Mouse (Mus musculus): Measurements from ENCODE around the gene Emilin2. TPM values are rescaled to one million over a fixed set of nuclear protein-coding genes. Genes with fewer than 3 reads are reported as not detected.
A peak's percentile ranks its signal among the peaks of the same experiment; 100 is the strongest.
"Not testable (repeated sequence)": the region's sequence is repeated elsewhere in the genome, so short reads cannot be mapped to it uniquely, and the experiment has no call there.

Gene Emilin2
- polyA plus RNA-seq (2015; fragmentation: Nextera tagmentation; extraction: Ambion mirVana), result 0.92 and 1.1 TPM in 2 replicates

DNA sequence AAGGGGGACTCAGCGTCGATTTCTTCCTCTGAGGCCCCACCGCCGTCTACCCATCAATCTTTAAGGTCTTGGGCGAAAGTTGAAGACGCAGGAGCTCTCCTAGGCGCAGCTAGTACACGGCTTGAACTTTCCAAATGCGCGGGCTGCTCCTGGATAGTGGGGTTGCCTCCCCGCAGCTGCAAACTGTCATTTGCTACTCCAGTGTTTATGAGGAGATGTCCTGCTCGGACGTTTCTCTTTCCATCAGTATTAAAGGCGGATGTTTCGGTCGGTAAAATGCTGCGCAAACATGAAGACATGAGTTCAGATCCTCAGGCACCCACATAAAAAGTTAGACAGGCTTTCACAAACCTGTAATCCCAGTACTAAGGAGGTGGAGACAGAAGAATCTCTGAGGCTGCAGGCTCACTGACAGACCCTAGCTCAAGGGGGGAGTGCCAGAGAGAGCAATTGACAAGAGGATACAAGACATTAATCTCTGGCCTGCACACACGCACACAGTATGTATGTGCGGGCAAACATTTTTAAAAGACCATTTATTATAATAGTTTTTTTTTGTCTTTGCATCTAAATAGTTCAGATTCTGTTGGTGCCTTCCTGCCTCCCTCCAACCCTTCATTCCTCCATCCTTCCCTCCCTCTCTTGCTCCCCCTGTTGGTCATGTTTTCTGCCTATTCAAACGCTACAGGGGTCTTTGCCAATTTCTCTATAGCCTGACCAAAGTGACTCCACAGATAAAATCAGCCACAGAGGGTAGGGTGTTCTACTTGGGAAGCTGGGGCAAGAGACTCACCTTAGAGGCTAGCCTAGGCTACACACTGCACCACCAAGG is at the start of gene Emilin2:
Gene Emilin2 (minus strand): TSS at position 639 of the 832 bp plus-strand sequence.
- Histone ChIP-seq H3K9me3 (no peaks in the 10 kb centered on the region), H3K36me3 (no peaks in the 10 kb centered on the region), H3K27ac (replicated peaks) (no peak within 1 kb of the TSS), H3K4me2 (replicated peaks) (peak within 1 kb of the TSS; percentile 100), H3K9ac (replicated peaks) (peak within 1 kb of the TSS; percentile 61), H3K27me3 (peaks cover 29% of the 10 kb centered on the region), H3K4me3 (peak within 1 kb of the TSS; percentile 64), H3K4me1 (peaks cover 24% of the 10 kb centered on the region)
- WGBS, result 11% methylated on average over 20 of the region's 20 CpGs
- peak; percentile 12; the same call in 1 of the 2 replicates for ATAC-seq (replicated peaks)

- H3K27me3 ChIP-seq, result no peaks in the 10 kb centered on the region
- 91% methylated on average over 3 of the region's 3 CpGs for WGBS
- peaks cover 36% of the 10 kb centered on the region for H3K36me3 ChIP-seq
- H3K27ac ChIP-seq (replicated peaks), result no peak overlapping the region
- H3K9me3 ChIP-seq, result no peaks in the 10 kb centered on the region
- no peak for ATAC-seq (replicated peaks)
- no peak overlapping the region for H3K4me3 ChIP-seq
- no peak overlapping the region for H3K4me2 ChIP-seq (replicated peaks)
- no peak overlapping the region for H3K9ac ChIP-seq (replicated peaks)
- H3K4me1 ChIP-seq, result no peaks in the 10 kb centered on the region
Measured at GRCm38 (mm10) chr17:71355526-71355925, 43.7 kb upstream of the Emilin2 start.

GRCm38 (mm10) chr17:71354205-71354604 is 42.4 kb upstream of the Emilin2 start:
- WGBS, result 97% methylated on average over 11 of the region's 11 CpGs
- H3K4me2 ChIP-seq (replicated peaks), result no peak overlapping the region
- H3K27ac ChIP-seq (replicated peaks), result no peak overlapping the region
- H3K9ac ChIP-seq (replicated peaks), result no peak overlapping the region
- no peak for ATAC-seq (replicated peaks)
- no peaks in the 10 kb centered on the region for H3K4me1 ChIP-seq
- H3K9me3 ChIP-seq, result no peaks in the 10 kb centered on the region
- H3K27me3 ChIP-seq, result no peaks in the 10 kb centered on the region
- H3K36me3 ChIP-seq, result peaks cover 29% of the 10 kb centered on the region
- no peak overlapping the region for H3K4me3 ChIP-seq

DNA sequence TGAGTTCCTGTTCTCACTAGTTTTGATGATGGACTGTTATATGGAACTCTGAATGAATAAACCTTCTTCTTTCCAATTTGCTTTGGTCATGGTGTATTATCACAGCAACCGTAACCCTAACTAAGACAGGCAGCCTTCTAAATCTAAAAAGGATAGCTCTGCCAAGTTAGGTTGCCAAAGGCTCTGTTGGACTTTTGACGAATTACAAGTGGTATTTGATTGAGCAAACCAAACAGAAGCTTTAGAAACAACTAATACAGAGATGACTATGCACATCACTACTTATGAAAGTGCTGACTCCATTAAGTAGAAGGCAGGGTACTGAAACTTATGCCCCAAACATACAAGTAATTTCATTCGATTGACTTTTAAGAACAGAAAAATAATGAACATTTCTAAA is 36.4 kb upstream of the Emilin2 start:
- Histone ChIP-seq H3K27ac (replicated peaks) (no peak overlapping the region), H3K4me1 (no peaks in the 10 kb centered on the region), H3K9me3 (no peaks in the 10 kb centered on the region), H3K4me2 (replicated peaks) (no peak overlapping the region), H3K36me3 (peaks cover 51% of the 10 kb centered on the region), H3K4me3 (no peak overlapping the region), H3K27me3 (no peaks in the 10 kb centered on the region), H3K9ac (replicated peaks) (no peak overlapping the region)
- no peak for ATAC-seq (replicated peaks)
- 94% methylated on average over 3 of the region's 3 CpGs for WGBS

DNA sequence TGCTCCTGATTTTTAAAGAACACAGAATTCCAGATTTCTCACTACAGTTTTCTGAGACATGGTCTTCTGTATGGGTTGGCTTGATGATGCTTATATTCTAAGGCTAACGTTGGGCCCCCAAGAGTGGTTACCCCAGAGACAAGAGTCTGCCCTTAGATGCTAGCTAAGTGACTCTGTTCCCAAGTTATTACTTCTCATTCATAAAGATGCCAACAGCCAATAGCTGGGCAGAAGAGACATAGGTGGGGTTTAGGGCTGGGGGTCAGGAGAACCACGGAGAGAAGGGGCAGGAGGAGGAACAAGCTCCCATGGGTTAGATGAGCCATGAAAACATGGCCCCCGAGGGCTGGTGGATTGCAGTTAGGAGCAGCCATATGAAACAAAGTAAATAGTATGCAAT is 30.2 kb upstream of the Emilin2 start:
- Histone ChIP-seq H3K4me3 (no peak overlapping the region), H3K9ac (replicated peaks) (no peak overlapping the region), H3K27me3 (no peaks in the 10 kb centered on the region), H3K27ac (replicated peaks) (no peak overlapping the region), H3K9me3 (no peaks in the 10 kb centered on the region), H3K4me1 (no peaks in the 10 kb centered on the region), H3K36me3 (peaks cover 18% of the 10 kb centered on the region), H3K4me2 (replicated peaks) (no peak overlapping the region)
- no peak for ATAC-seq (replicated peaks)
- 87% methylated on average over 3 of the region's 3 CpGs for WGBS

DNA sequence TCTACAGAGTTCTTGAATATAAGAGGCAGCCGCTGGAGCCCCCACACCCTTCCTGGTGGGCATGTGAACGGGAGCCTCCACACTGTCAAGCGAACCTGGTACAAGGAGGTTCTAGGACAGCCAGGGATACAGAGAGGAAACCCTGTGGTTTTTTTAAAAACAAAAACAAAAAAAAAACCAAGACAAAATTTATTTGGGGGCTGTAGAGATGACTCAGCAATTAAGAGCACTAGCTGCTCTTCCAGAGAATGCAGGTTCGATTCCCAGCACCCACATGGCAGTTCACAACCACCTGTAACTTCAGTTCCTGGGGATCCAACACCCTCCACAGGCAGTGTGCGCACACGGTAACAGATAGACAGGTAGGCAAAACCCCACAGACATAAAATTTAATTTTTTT is 26.8 kb upstream of the Emilin2 start:
- Histone ChIP-seq H3K9me3 (no peaks in the 10 kb centered on the region), H3K4me3 (no peak overlapping the region), H3K4me1 (no peaks in the 10 kb centered on the region), H3K27me3 (no peaks in the 10 kb centered on the region), H3K36me3 (peaks cover 5% of the 10 kb centered on the region; the same call in 1 of the 2 replicates), H3K9ac (replicated peaks) (no peak overlapping the region), H3K4me2 (replicated peaks) (no peak overlapping the region), H3K27ac (replicated peaks) (no peak overlapping the region)
- ATAC-seq (replicated peaks), result no peak
- WGBS, result 95% methylated on average over 6 of the region's 6 CpGs

GRCm38 (mm10) chr17:71337546-71337945 is 25.8 kb upstream of the Emilin2 start:
- no peaks in the 10 kb centered on the region for H3K9me3 ChIP-seq
- H3K36me3 ChIP-seq, result no peaks in the 10 kb centered on the region
- no peak overlapping the region for H3K4me2 ChIP-seq (replicated peaks)
- no peaks in the 10 kb centered on the region for H3K4me1 ChIP-seq
- H3K9ac ChIP-seq (replicated peaks), result no peak overlapping the region
- WGBS, result 93% methylated on average over 9 of the region's 9 CpGs
- H3K27ac ChIP-seq (replicated peaks), result no peak overlapping the region
- H3K27me3 ChIP-seq, result no peaks in the 10 kb centered on the region
- no peak overlapping the region for H3K4me3 ChIP-seq
- no peak for ATAC-seq (replicated peaks)

DNA sequence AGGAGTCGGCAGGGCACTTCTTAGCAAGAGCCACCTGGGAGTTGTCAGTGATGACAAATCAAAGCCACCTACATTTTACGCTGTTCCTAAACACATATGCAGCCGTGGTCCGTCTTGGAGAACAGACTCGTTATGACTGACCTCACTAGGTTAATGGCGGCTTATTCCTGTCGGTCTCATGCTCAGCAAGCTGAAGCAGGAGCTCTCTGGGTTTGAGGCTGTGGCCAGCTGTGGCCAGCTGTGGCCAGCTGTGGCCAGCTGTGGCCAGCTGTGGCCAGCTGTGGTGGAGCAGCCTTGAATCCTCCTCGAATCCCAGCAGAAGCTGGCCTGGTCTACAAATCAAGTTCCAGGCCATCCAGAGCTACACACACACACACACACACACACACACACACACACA is 24.6 kb upstream of the Emilin2 start:
- Histone ChIP-seq H3K9me3 (no peaks in the 10 kb centered on the region), H3K4me1 (no peaks in the 10 kb centered on the region), H3K27ac (replicated peaks) (no peak overlapping the region), H3K9ac (replicated peaks) (no peak overlapping the region), H3K4me3 (no peak overlapping the region), H3K27me3 (no peaks in the 10 kb centered on the region), H3K36me3 (no peaks in the 10 kb centered on the region), H3K4me2 (replicated peaks) (no peak overlapping the region)
- no peak for ATAC-seq (replicated peaks)
- WGBS, result 81% methylated on average over 8 of the region's 8 CpGs

- ATAC-seq (replicated peaks), result no peak
- Histone ChIP-seq H3K4me2 (replicated peaks) (no peak overlapping the region), H3K9ac (replicated peaks) (no peak overlapping the region), H3K4me1 (no peaks in the 10 kb centered on the region), H3K9me3 (no peaks in the 10 kb centered on the region), H3K27me3 (no peaks in the 10 kb centered on the region), H3K27ac (replicated peaks) (no peak overlapping the region), H3K4me3 (no peak overlapping the region), H3K36me3 (no peaks in the 10 kb centered on the region)
- WGBS, result 77% methylated on average over 15 of the region's 15 CpGs
Measured at GRCm38 (mm10) chr17:71332298-71332697, 20.5 kb upstream of the Emilin2 start.

DNA sequence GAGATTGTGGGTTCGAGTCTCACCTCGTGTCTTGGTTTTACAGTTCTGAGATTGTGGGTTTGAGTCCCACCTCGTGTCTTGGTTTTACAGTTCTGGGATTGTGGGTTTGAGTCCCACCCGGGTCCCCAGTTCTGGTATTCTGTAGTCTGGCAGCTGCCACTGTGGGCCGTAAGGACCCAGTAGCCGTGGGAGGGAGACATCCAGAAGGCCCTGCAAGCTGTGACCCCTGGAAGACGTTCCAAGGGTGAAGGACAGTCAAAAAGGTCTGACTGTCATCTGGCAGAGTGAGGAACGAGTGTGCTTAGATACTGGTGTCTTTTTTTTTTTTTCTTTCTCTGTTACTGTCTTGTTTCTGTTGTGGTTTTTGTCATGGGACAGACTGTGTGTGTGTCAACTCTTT is 9.0 kb upstream of the Emilin2 start:
- H3K27ac ChIP-seq (replicated peaks); ATAC-seq (replicated peaks); H3K27me3 ChIP-seq; H3K4me3 ChIP-seq; H3K9me3 ChIP-seq; H3K36me3 ChIP-seq; H3K9ac ChIP-seq (replicated peaks); H3K4me1 ChIP-seq; H3K4me2 ChIP-seq (replicated peaks): not testable (repeated sequence)
- 91% methylated on average over 8 of the region's 8 CpGs for WGBS

DNA sequence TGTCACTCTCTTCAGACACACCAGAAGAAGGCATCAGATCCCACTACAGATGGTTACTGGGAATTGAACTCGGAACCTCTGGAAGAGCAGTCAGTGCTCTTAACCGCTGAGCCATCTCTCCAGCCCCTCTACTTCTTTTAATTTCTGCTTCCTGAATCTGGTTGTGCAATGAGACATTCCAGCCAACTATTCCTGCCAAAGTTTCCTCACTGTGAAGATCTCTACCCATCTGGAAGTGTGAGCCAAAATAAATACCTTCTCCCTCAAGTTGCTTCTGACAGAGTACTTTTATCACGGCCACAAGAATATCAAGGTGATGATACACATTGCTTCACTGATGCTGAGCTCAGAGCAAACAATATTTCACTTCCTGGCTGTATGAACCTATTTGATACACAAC is 7.6 kb upstream of the Emilin2 start:
- Histone ChIP-seq H3K27me3 (no peaks in the 10 kb centered on the region), H3K9ac (replicated peaks) (no peak overlapping the region), H3K4me2 (replicated peaks) (no peak overlapping the region), H3K9me3 (no peaks in the 10 kb centered on the region), H3K27ac (replicated peaks) (no peak overlapping the region), H3K36me3 (no peaks in the 10 kb centered on the region), H3K4me3 (no peak overlapping the region), H3K4me1 (no peaks in the 10 kb centered on the region)
- no peak for ATAC-seq (replicated peaks)
- WGBS, result 87% methylated on average over 3 of the region's 3 CpGs

DNA sequence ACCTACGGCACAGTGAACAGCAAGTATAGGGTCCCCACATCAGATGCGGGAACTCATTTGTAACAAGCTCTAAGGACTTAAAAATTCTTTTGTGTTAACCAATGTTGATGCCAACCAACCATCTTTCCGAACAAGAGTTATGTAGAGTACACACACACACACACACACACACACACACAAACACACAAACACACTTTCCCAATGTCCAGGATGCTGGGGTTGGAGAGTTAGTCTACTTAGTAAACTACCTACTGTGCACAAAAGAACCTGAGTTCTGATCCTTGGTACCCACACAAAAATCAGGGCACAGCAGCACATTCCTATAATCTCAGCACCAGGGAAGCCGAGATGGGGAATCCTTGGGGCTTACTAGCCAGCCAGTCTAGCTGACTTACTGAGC is 5.8 kb upstream of the Emilin2 start:
- no peak overlapping the region for H3K9ac ChIP-seq (replicated peaks)
- no peak overlapping the region for H3K4me3 ChIP-seq
- no peaks in the 10 kb centered on the region for H3K4me1 ChIP-seq
- H3K4me2 ChIP-seq (replicated peaks), result no peak overlapping the region
- H3K27ac ChIP-seq (replicated peaks), result no peak overlapping the region
- no peak for ATAC-seq (replicated peaks)
- 93% methylated on average over 4 of the region's 4 CpGs for WGBS
- H3K9me3 ChIP-seq, result no peaks in the 10 kb centered on the region
- no peaks in the 10 kb centered on the region for H3K27me3 ChIP-seq
- no peaks in the 10 kb centered on the region for H3K36me3 ChIP-seq

GRCm38 (mm10) chr17:71314315-71314714 is 2.5 kb upstream of the Emilin2 start:
- Histone ChIP-seq H3K27ac (replicated peaks) (no peak overlapping the region), H3K36me3 (no peaks in the 10 kb centered on the region), H3K9ac (replicated peaks) (no peak overlapping the region), H3K4me1 (peaks cover 21% of the 10 kb centered on the region), H3K4me2 (replicated peaks) (no peak overlapping the region), H3K27me3 (peaks cover 24% of the 10 kb centered on the region), H3K4me3 (no peak overlapping the region), H3K9me3 (no peaks in the 10 kb centered on the region)
- WGBS, result 84% methylated on average over 4 of the region's 4 CpGs
- no peak for ATAC-seq (replicated peaks)

Data from forebrain, embryonic 15.5 days (tissue).